Comparison of ENCODE assay signal across 12 mouse cellular contexts in genomic region chr9:77939554-77939920, GRCm38 (mm10). TPM values are rescaled to one million over a fixed set of nuclear protein-coding genes. Genes with fewer than 3 reads are reported as not detected.
DNase-seq lines count a peak whose midpoint lies in the region; ATAC-seq lines count a peak whose summit lies in the region.
"Had no signal": no experiment of that assay in that cellular context is flagged by ENCODE, and none has a peak within 500 bp of the region (broad histone marks: within the 10 kb centered on the region; RNA-seq: fewer than 3 reads in every experiment).

No protein-coding gene starts in this region.

- H3K27ac ChIP-seq in forebrain, embryonic 14.5 days (ENCODE audit: low read depth, low read length): peak overlapping the region; percentile 27; the same call in 1 of the 2 replicates
- H3K27ac ChIP-seq in forebrain, embryonic 10.5 days: no peak overlapping the region
- peak overlapping the region; percentile 84 for H3K27ac ChIP-seq in heart, embryonic 16.5 days (ENCODE audit: low read length)
- H3K27ac ChIP-seq in lung, embryonic 16.5 days (ENCODE audit: low read length): peak overlapping the region; percentile 75
- H3K27ac ChIP-seq in stomach, embryonic 14.5 days (ENCODE audit: low read length): peak overlapping the region; percentile 13; the same call in 1 of the 2 replicates
- H3K27ac ChIP-seq: hindbrain, embryonic 12.5 days had no signal

- intact Hi-C loops in heart, postnatal 25 days (cut with DNase I): no loop called here

- H3K9me3 ChIP-seq in forebrain, embryonic 14.5 days (replicated peaks; ENCODE audit: control insufficient read depth, low read length): no peaks in the 10 kb centered on the region
- H3K9me3 ChIP-seq in forebrain, embryonic 10.5 days: no peaks in the 10 kb centered on the region
- peaks cover 4% of the 10 kb centered on the region; the same call in 1 of the 2 replicates for H3K9me3 ChIP-seq in heart, embryonic 16.5 days (replicated peaks; ENCODE audit: control insufficient read depth, low read length)
- H3K9me3 ChIP-seq in lung, embryonic 16.5 days (ENCODE audit: control insufficient read depth, low read length): no peaks in the 10 kb centered on the region
- no peaks in the 10 kb centered on the region for H3K9me3 ChIP-seq in stomach, embryonic 14.5 days (ENCODE audit: control insufficient read depth, low read depth, low read length)
- H3K9me3 ChIP-seq: hindbrain, embryonic 12.5 days had no signal

- H3K4me2 ChIP-seq in forebrain, embryonic 14.5 days (ENCODE audit: low read length): no peak overlapping the region
- peak overlapping the region; percentile 54 for H3K4me2 ChIP-seq in heart, embryonic 16.5 days (ENCODE audit: low read depth, low read length)
- no peak overlapping the region for H3K4me2 ChIP-seq in lung, embryonic 16.5 days (ENCODE audit: low read depth, low read length)
- 0 out of 2 replicates have a peak overlapping the region, but pooled peaks have one; percentile 10 for H3K4me2 ChIP-seq in stomach, embryonic 14.5 days (replicated peaks; ENCODE audit: low read depth, low read length)
- H3K4me2 ChIP-seq: hindbrain, embryonic 12.5 days had no signal

- peaks cover 10% of the 10 kb centered on the region; the same call in 1 of the 2 replicates for H3K4me1 ChIP-seq in forebrain, embryonic 14.5 days (ENCODE audit: control insufficient read depth, insufficient read depth, low read length)
- H3K4me1 ChIP-seq in forebrain, embryonic 10.5 days: peaks cover 43% of the 10 kb centered on the region
- H3K4me1 ChIP-seq in heart, embryonic 16.5 days (ENCODE audit: control insufficient read depth, insufficient read depth, low read length): peaks cover 51% of the 10 kb centered on the region
- peaks cover 46% of the 10 kb centered on the region for H3K4me1 ChIP-seq in lung, embryonic 16.5 days (replicated peaks; ENCODE audit: control insufficient read depth, insufficient read depth, low read length)
- H3K4me1 ChIP-seq in stomach, embryonic 14.5 days (ENCODE audit: control insufficient read depth, insufficient read depth, low read length): peaks cover 6% of the 10 kb centered on the region

- no peak overlapping the region for H3K9ac ChIP-seq in forebrain, embryonic 14.5 days (ENCODE audit: low read length)
- H3K9ac ChIP-seq in heart, embryonic 16.5 days (ENCODE audit: low read length): peak overlapping the region; percentile 55
- H3K9ac ChIP-seq in lung, embryonic 16.5 days (ENCODE audit: low read length): no peak overlapping the region
- H3K9ac ChIP-seq in stomach, embryonic 14.5 days (replicated peaks; ENCODE audit: low read depth, low read length): no peak overlapping the region
- H3K9ac ChIP-seq: hindbrain, embryonic 12.5 days had no signal

- H3K36me3 ChIP-seq in forebrain, embryonic 14.5 days (ENCODE audit: control insufficient read depth, insufficient read depth, low read length): no peaks in the 10 kb centered on the region
- peaks cover 2% of the 10 kb centered on the region for H3K36me3 ChIP-seq in forebrain, embryonic 10.5 days (replicated peaks)
- H3K36me3 ChIP-seq in heart, embryonic 16.5 days (ENCODE audit: control insufficient read depth, insufficient read depth): no peaks in the 10 kb centered on the region
- no peaks in the 10 kb centered on the region for H3K36me3 ChIP-seq in lung, embryonic 16.5 days (ENCODE audit: control insufficient read depth, insufficient read depth, low read length)
- no peaks in the 10 kb centered on the region for H3K36me3 ChIP-seq in stomach, embryonic 14.5 days (ENCODE audit: control insufficient read depth, insufficient read depth, low read length)
- H3K36me3 ChIP-seq: hindbrain, embryonic 12.5 days had no signal

- 74% methylated on average over 5 of the region's 5 CpGs for WGBS in forebrain, embryonic 14.5 days
- WGBS in forebrain, embryonic 10.5 days: 84% methylated on average over 5 of the region's 5 CpGs
- 30% methylated on average over 5 of the region's 5 CpGs for WGBS in heart, embryonic 16.5 days
- 38% methylated on average over 5 of the region's 5 CpGs for WGBS in lung, embryonic 16.5 days
- 45% methylated on average over 5 of the region's 5 CpGs for WGBS in stomach, embryonic 14.5 days

- H3K4me3 ChIP-seq in forebrain, embryonic 14.5 days (ENCODE audit: low read depth, low read length): no peak overlapping the region
- no peak overlapping the region for H3K4me3 ChIP-seq in forebrain, embryonic 10.5 days
- peak overlapping the region; percentile 18; the same call in 1 of the 2 replicates for H3K4me3 ChIP-seq in heart, embryonic 16.5 days (ENCODE audit: low read length)
- no peak overlapping the region for H3K4me3 ChIP-seq in lung, embryonic 16.5 days (ENCODE audit: low read length)
- H3K4me3 ChIP-seq in stomach, embryonic 14.5 days (ENCODE audit: low read depth, low read length): no peak overlapping the region
- H3K4me3 ChIP-seq: hindbrain, embryonic 12.5 days had no signal

- ATAC-seq in forebrain, embryonic 14.5 days: no peak
- no peak for ATAC-seq in heart, embryonic 16.5 days (replicated peaks; ENCODE audit: extremely low read depth, insufficient read depth, low FRiP score)
- ATAC-seq in lung, embryonic 16.5 days (ENCODE audit: low read depth): no peak
- ATAC-seq in stomach, embryonic 14.5 days (ENCODE audit: insufficient number of reproducible peaks, insufficient read depth, low FRiP score, low read depth): no peak

- no peak for DNase-seq in forebrain, embryonic 14.5 days (ENCODE audit: low spot score)
- DNase-seq in forebrain, embryonic 10.5 days (ENCODE audit: extremely low spot score, low spot score): no peak
- no peak for DNase-seq in heart, postnatal 25 days (ENCODE audit: low spot score)
- no peak for DNase-seq in lung, postnatal 25 days (ENCODE audit: low spot score)
- no peak for DNase-seq in right cerebral cortex, adult 2 months (ENCODE audit: low spot score in 2 of 2)
- DNase-seq: cerebellum, adult 8-10 months; midbrain, embryonic 14.5 days; thymus, postnatal 14 days had no signal

- no peaks in the 10 kb centered on the region for H3K27me3 ChIP-seq in forebrain, embryonic 14.5 days (replicated peaks; ENCODE audit: control insufficient read depth, insufficient read depth, low read length)
- no peaks in the 10 kb centered on the region for H3K27me3 ChIP-seq in forebrain, embryonic 10.5 days (ENCODE audit: poor library complexity, severe bottlenecking)
- H3K27me3 ChIP-seq in heart, embryonic 16.5 days (ENCODE audit: control insufficient read depth, insufficient read depth, low read length): no peaks in the 10 kb centered on the region
- no peaks in the 10 kb centered on the region for H3K27me3 ChIP-seq in lung, embryonic 16.5 days (ENCODE audit: control insufficient read depth, insufficient read depth, low read depth, low read length)
- no peaks in the 10 kb centered on the region for H3K27me3 ChIP-seq in stomach, embryonic 14.5 days (ENCODE audit: control insufficient read depth, insufficient read depth, low read length)
- H3K27me3 ChIP-seq: hindbrain, embryonic 12.5 days had no signal

RNA-seq across cellular contexts. Expression of gene Elovl5, which starts 22.4 kb away (rescaled TPM):
- 65.4 and 66.9 TPM in 2 replicates for polyA plus RNA-seq in forebrain, embryonic 14.5 days (2014; fragmentation: Nextera tagmentation; extraction: Ambion mirVana)
- 102 and 106 TPM in 2 replicates for polyA plus RNA-seq in forebrain, embryonic 10.5 days (2016; fragmentation: Nextera tagmentation; extraction: Ambion mirVana)
- 62.2 and 67.3 TPM in 2 replicates for polyA plus RNA-seq in heart, embryonic 16.5 days (2015; fragmentation: Nextera tagmentation; extraction: Ambion mirVana)
- total RNA-seq in heart, postnatal 25 days (2021): 10 to 100 TPM; 31.4 to 37.8 TPM
- polyA plus RNA-seq in lung, embryonic 16.5 days (2015; fragmentation: Nextera tagmentation; extraction: Ambion mirVana): 94.6 and 96.3 TPM in 2 replicates
- polyA plus RNA-seq in stomach, embryonic 14.5 days (2014; fragmentation: Nextera tagmentation; extraction: Ambion mirVana): 85.4 and 89.1 TPM in 2 replicates

Comparison
In these comparisons a context has a peak if more than half of its experiments do, and no peak if none do; other contexts are left out.
1. H3K4me2 ChIP-seq: peak in heart, embryonic 16.5 days (single experiment) and stomach, embryonic 14.5 days (single experiment); none in forebrain, embryonic 14.5 days (single experiment) and lung, embryonic 16.5 days (single experiment).